8 mouse cellular contexts compared by ENCODE assay signal in genomic region chr6:148259979-148260728, GRCm38 (mm10). TPM values are rescaled to one million over a fixed set of nuclear protein-coding genes. Genes with fewer than 3 reads are reported as not detected.
DNase-seq lines count a peak whose midpoint lies in the region.

No protein-coding gene starts in this region.

- DNase-seq in cerebellum, postnatal 14 days: peak; percentile 59 to 66
- DNase-seq in cerebellum, adult 11 months: no peak
- peak; percentile 44 for DNase-seq in brain, adult 2 months (ENCODE audit: low read depth, low spot score)
- DNase-seq in gastrocnemius, postnatal 10 days: peak; percentile 36
- peak; percentile 54 for DNase-seq in mesoderm, embryonic 11.5 days (ENCODE audit: low read depth, low spot score)
- no peak for DNase-seq in adrenal gland, postnatal 4 days (ENCODE audit: low spot score in 2 of 2)
- DNase-seq in urinary bladder, postnatal 36 days (ENCODE audit: low spot score in 2 of 2): no peak
- no peak for DNase-seq in layer of hippocampus, adult 9-11 months

RNA-seq across cellular contexts. Expression of gene Ergic2, which starts 48.0 kb away (rescaled TPM):
- total RNA-seq in gastrocnemius, postnatal 10 days (2021): 10 to 100 TPM; 54.6 to 63.5 TPM
- total RNA-seq in adrenal gland, postnatal 4 days (2021): 10 to 100 TPM; 92.5 to 93.5 TPM

Comparison
In these comparisons a context has a peak if more than half of its experiments do, and no peak if none do; other contexts are left out.
1. DNase-seq: peak in cerebellum, postnatal 14 days (2 of 2), brain, adult 2 months (single experiment), gastrocnemius, postnatal 10 days (single experiment) and mesoderm, embryonic 11.5 days (single experiment); none in cerebellum, adult 11 months (single experiment), adrenal gland, postnatal 4 days (0 of 2), urinary bladder, postnatal 36 days (0 of 2) and layer of hippocampus, adult 9-11 months (single experiment).